ENCODE assay signal across 11 mouse cellular contexts in the genomic region with DNA sequence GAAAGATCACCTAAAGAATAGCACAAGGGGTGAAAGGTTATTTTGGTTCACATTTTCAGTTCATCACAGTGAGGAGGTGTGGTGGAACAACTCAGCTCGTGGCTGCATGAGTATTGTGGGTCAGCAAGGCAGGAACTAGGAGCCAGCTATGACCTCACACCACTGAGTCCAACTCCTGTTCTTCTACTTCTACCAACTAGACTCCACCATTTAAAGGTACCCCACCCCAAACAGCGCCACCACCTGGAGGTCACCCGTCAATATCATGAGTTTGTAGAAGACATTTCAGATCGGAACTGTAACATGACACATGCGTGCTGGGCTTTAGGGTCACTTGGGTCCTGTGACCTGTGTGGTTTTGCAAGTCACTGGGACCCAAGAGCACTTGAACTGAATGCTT.
"Had no signal": no experiment of that assay in that cellular context is flagged by ENCODE, and none has a peak within 500 bp of the region (broad histone marks: within the 10 kb centered on the region; RNA-seq: fewer than 3 reads in every experiment).

No protein-coding gene starts in this region.

- H3K27me3 ChIP-seq: limb, embryonic 13.5 days; neural tube, embryonic 13.5 days had no signal

- H3K36me3 ChIP-seq: limb, embryonic 13.5 days; neural tube, embryonic 13.5 days had no signal

- DNase-seq: kidney, adult 8-10 months; kidney, postnatal 25 days; left cerebral cortex, postnatal 4 days; lung, adult 18-20 months; midbrain, embryonic 14.5 days; thymus, adult 18-20 months; thymus, postnatal 14 days had no signal

- H3K4me1 ChIP-seq: limb, embryonic 13.5 days; neural tube, embryonic 13.5 days had no signal

- H3K9ac ChIP-seq: limb, embryonic 13.5 days; liver, embryonic 14.5 days; neural tube, embryonic 13.5 days had no signal

- H3K27ac ChIP-seq: limb, embryonic 13.5 days; liver, embryonic 14.5 days; neural tube, embryonic 13.5 days had no signal

- ATAC-seq: intestine, postnatal 0 days had no signal

- H3K9me3 ChIP-seq: limb, embryonic 13.5 days; neural tube, embryonic 13.5 days had no signal

- H3K4me3 ChIP-seq: limb, embryonic 13.5 days; neural tube, embryonic 13.5 days had no signal

- H3K4me2 ChIP-seq: limb, embryonic 13.5 days; neural tube, embryonic 13.5 days had no signal
